Mouse (Mus musculus): ENCODE data around the gene Trim43b. TPM values are rescaled to one million over a fixed set of nuclear protein-coding genes. Genes with fewer than 3 reads are reported as not detected.
"Not testable (repeated sequence)": the region's sequence is repeated elsewhere in the genome, so short reads cannot be mapped to it uniquely, and the experiment has no call there.

Trim43b gene
- under 1 TPM; 0.16 to 0.18 TPM for total RNA-seq (2021)
- not detected in 2 replicates for polyA plus RNA-seq (2012; rRNA removed)
- long read RNA-seq = 0 reads

GRCm38 (mm10) chr9:89092735-89093134, at the start of gene Trim43b:
Trim43b (minus strand) TSS chr9:89092835.
- H3K9ac ChIP-seq (ENCODE audit: low read depth, low read length); H3K4me3 ChIP-seq; H3K27me3 ChIP-seq (ENCODE audit: control insufficient read depth, insufficient read depth, low read length); H3K4me1 ChIP-seq (ENCODE audit: control insufficient read depth, insufficient read depth, low read length); intact Hi-C loops (cut with DNase I); H3K36me3 ChIP-seq (ENCODE audit: control insufficient read depth, insufficient read depth, low read length); H3K27ac ChIP-seq; H3K79me2 ChIP-seq (replicated peaks; ENCODE audit: control insufficient read depth, insufficient read depth, low read length); DNase-seq: not testable (repeated sequence)
- WGBS = 79% methylated on average over 2 of the region's 2 CpGs

DNA sequence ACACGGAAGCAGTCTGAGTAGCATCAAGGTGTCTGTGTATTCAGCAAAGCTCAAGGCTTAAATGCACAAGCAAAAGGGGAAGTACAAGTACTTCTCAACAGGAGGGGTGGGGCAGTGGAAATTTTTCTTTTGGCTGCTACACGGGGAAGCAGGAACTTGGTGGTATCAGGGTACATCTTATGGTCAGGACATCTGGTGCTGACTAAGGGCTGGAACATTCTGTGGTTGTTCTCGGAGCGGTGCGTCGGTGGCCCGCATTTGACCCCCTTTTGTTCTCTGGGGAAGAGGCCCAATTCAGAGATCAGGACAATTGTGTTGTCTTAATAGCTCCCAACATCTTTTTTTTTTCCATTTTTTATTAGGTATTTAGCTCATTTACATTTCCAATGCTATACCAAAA, 11.9 kb upstream of the Trim43b start:
- H3K79me2 ChIP-seq (replicated peaks; ENCODE audit: control insufficient read depth, insufficient read depth, low read length); H3K36me3 ChIP-seq (ENCODE audit: control insufficient read depth, insufficient read depth, low read length); H3K4me1 ChIP-seq (ENCODE audit: control insufficient read depth, insufficient read depth, low read length); H3K27me3 ChIP-seq (ENCODE audit: control insufficient read depth, insufficient read depth, low read length); intact Hi-C loops (cut with DNase I); H3K9ac ChIP-seq (ENCODE audit: low read depth, low read length); DNase-seq; H3K4me3 ChIP-seq; H3K27ac ChIP-seq: not testable (repeated sequence)
- 81% methylated on average over 7 of the region's 7 CpGs for WGBS

DNA sequence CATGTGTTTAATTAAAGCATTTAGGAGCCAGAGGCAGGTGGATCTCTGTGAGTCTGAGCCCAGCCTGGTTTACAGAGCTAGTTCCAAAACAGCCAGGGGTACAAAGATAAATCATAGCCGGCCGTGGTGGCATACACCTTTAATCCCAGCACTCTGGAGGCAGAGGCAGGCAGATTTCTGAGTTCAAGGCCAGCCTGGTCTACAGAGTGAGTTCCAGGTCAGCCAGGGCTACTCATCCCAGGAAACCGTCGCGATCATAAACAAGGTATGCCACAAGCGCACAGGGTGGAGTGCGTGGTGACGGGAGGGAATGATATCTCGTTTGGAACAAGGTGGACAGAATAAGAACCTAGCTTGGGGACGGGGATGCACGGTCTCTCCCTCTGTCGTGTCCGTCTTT, 5.9 kb downstream of the Trim43b start:
- intact Hi-C loops (cut with DNase I); H3K4me3 ChIP-seq; H3K36me3 ChIP-seq (ENCODE audit: control insufficient read depth, insufficient read depth, low read length); H3K79me2 ChIP-seq (replicated peaks; ENCODE audit: control insufficient read depth, insufficient read depth, low read length); H3K9ac ChIP-seq (ENCODE audit: low read depth, low read length); H3K27me3 ChIP-seq (ENCODE audit: control insufficient read depth, insufficient read depth, low read length); DNase-seq; H3K27ac ChIP-seq; H3K4me1 ChIP-seq (ENCODE audit: control insufficient read depth, insufficient read depth, low read length): not testable (repeated sequence)
- WGBS = 88% methylated on average over 13 of the region's 13 CpGs

DNA sequence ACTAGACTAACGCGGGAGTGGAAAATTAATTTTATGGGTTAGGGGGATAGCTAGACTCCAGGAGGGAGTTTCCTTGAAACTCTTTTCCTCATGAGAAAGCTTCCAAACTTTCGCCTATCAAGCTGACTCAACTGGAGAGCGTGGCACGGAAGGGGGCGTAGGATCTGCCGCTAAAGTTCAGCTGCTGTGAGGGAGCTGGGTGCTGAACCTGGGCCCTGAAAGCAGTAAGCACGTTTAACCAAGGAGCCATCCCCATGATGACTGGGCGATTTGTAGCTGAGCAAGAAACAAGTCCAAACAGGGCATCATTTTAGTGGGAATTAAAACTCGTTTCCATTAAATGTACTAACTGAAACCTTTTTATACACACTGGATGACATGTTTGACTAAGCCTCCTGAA, 13.0 kb downstream of the Trim43b start:
- H3K4me1 ChIP-seq (ENCODE audit: control insufficient read depth, insufficient read depth, low read length); intact Hi-C loops (cut with DNase I): not testable (repeated sequence)
- WGBS = 77% methylated on average over 10 of the region's 10 CpGs

GRCm38 (mm10) chr9:89076508-89076907, 16.1 kb downstream of the Trim43b start:
- DNase-seq; H3K9ac ChIP-seq (ENCODE audit: low read depth, low read length); intact Hi-C loops (cut with DNase I); H3K4me3 ChIP-seq; H3K79me2 ChIP-seq (replicated peaks; ENCODE audit: control insufficient read depth, insufficient read depth, low read length); H3K4me1 ChIP-seq (ENCODE audit: control insufficient read depth, insufficient read depth, low read length); H3K27ac ChIP-seq; H3K36me3 ChIP-seq (ENCODE audit: control insufficient read depth, insufficient read depth, low read length); H3K27me3 ChIP-seq (ENCODE audit: control insufficient read depth, insufficient read depth, low read length): not testable (repeated sequence)
- 73% methylated on average over 2 of the region's 5 CpGs for WGBS

More for the DNA sequence above, 13.0 kb downstream of the Trim43b start:
- H3K79me2 ChIP-seq (replicated peaks; ENCODE audit: control insufficient read depth, insufficient read depth, low read length); H3K9ac ChIP-seq (ENCODE audit: low read depth, low read length); H3K27me3 ChIP-seq (ENCODE audit: control insufficient read depth, insufficient read depth, low read length); DNase-seq; H3K27ac ChIP-seq; H3K4me3 ChIP-seq; H3K36me3 ChIP-seq (ENCODE audit: control insufficient read depth, insufficient read depth, low read length): not testable (repeated sequence)

GRCm38 (mm10) chr9:89067143-89067501, 25.5 kb downstream of the Trim43b start:
- H3K4me3 ChIP-seq = peak overlapping the region; percentile 55
- DNase-seq; intact Hi-C loops (cut with DNase I); H3K4me1 ChIP-seq (ENCODE audit: control insufficient read depth, insufficient read depth, low read length); H3K79me2 ChIP-seq (replicated peaks; ENCODE audit: control insufficient read depth, insufficient read depth, low read length); H3K27me3 ChIP-seq (ENCODE audit: control insufficient read depth, insufficient read depth, low read length); H3K9ac ChIP-seq (ENCODE audit: low read depth, low read length); H3K36me3 ChIP-seq (ENCODE audit: control insufficient read depth, insufficient read depth, low read length): not testable (repeated sequence)
- 73% methylated on average over 4 of the region's 6 CpGs for WGBS
- H3K27ac ChIP-seq = peak overlapping the region; percentile 86

- H3K27ac ChIP-seq = peak overlapping the region; percentile 86
- H3K27me3 ChIP-seq (ENCODE audit: control insufficient read depth, insufficient read depth, low read length); intact Hi-C loops (cut with DNase I); H3K9ac ChIP-seq (ENCODE audit: low read depth, low read length); H3K4me1 ChIP-seq (ENCODE audit: control insufficient read depth, insufficient read depth, low read length); H3K79me2 ChIP-seq (replicated peaks; ENCODE audit: control insufficient read depth, insufficient read depth, low read length); H3K36me3 ChIP-seq (ENCODE audit: control insufficient read depth, insufficient read depth, low read length): not testable (repeated sequence)
- peak overlapping the region; percentile 55 for H3K4me3 ChIP-seq
- WGBS = 68% methylated on average over 40 of the region's 44 CpGs
- peak; percentile 80 to 81 for DNase-seq
Measured at GRCm38 (mm10) chr9:89066378-89067142, 26.1 kb downstream of the Trim43b start.

Other genes starting within 250 kb of the Trim43b start
- gene Bcl2a1a, start 135.9 kb downstream of the Trim43b start, total RNA-seq (2021) = under 1 TPM in 1 of 2 experiments, not detected in 1; 0.39 TPM
- gene Bcl2a1a, start 135.9 kb downstream of the Trim43b start, polyA plus RNA-seq (2012; rRNA removed) = 0.20 and 0.41 TPM in 2 replicates
- under 1 TPM; 0.41 to 0.68 TPM for gene Bcl2a1b, start 106.4 kb upstream of the Trim43b start, total RNA-seq (2021)
- 0.82 and 1.8 TPM in 2 replicates for gene Bcl2a1b, start 106.4 kb upstream of the Trim43b start, polyA plus RNA-seq (2012; rRNA removed)
- under 1 TPM in 1 of 2 experiments, not detected in 1; 0.68 TPM for gene Gm29094, start 106.5 kb upstream of the Trim43b start, total RNA-seq (2021)
- not detected in 2 replicates for gene Gm29094, start 106.5 kb upstream of the Trim43b start, polyA plus RNA-seq (2012; rRNA removed)
- gene Mthfs, start 117.8 kb upstream of the Trim43b start, total RNA-seq (2021) = 10 to 100 TPM; 15.1 to 22.2 TPM
- gene Mthfs, start 117.8 kb upstream of the Trim43b start, polyA plus RNA-seq (2012; rRNA removed) = 6.3 and 8.7 TPM in 2 replicates